Mouse (Mus musculus) A20 (cell line): ENCODE data around the gene Cblc.
A peak's percentile ranks its signal among the peaks of the same experiment; 100 is the strongest.

Experiments used
- DNase-seq: peaks from one replicate; pipeline ENCODE4 v3.0.0-alpha.2; 2011; ENCODE audit warnings: low read depth, low spot score

Cblc gene

GRCm38 (mm10) chr7:19796697-19797588, at the start of gene Cblc:
TSS of gene Cblc (minus strand) at chr7:19796809.
- DNase-seq = peak; percentile 92

GRCm38 (mm10) chr7:19844521-19845171, 48.0 kb upstream of the Cblc start:
- no peak for DNase-seq

- peak; percentile 78 for DNase-seq
Measured at GRCm38 (mm10) chr7:19843561-19843960, 47.0 kb upstream of the Cblc start.

GRCm38 (mm10) chr7:19842885-19843504, 46.4 kb upstream of the Cblc start:
- DNase-seq = no peak

- no peak for DNase-seq
Measured at GRCm38 (mm10) chr7:19841686-19842413, 45.2 kb upstream of the Cblc start.

- no peak for DNase-seq
Measured at GRCm38 (mm10) chr7:19840936-19841335, 44.3 kb upstream of the Cblc start.

GRCm38 (mm10) chr7:19840371-19840770, 43.8 kb upstream of the Cblc start:
- DNase-seq = no peak

GRCm38 (mm10) chr7:19836843-19837242, 40.2 kb upstream of the Cblc start:
- no peak for DNase-seq

GRCm38 (mm10) chr7:19834055-19834454, 37.4 kb upstream of the Cblc start:
- DNase-seq = peak; percentile 23

GRCm38 (mm10) chr7:19831837-19832236, 35.2 kb upstream of the Cblc start:
- DNase-seq = no peak

GRCm38 (mm10) chr7:19830682-19831156, 34.1 kb upstream of the Cblc start:
- DNase-seq = no peak

- no peak for DNase-seq
Measured at GRCm38 (mm10) chr7:19829694-19830093, 33.1 kb upstream of the Cblc start.

- no peak for DNase-seq
Measured at GRCm38 (mm10) chr7:19826756-19827155, 30.1 kb upstream of the Cblc start.

GRCm38 (mm10) chr7:19824182-19824973, 27.8 kb upstream of the Cblc start:
- DNase-seq = peak; percentile 88

- peak; percentile 62 for DNase-seq
Measured at GRCm38 (mm10) chr7:19823256-19824181, 26.9 kb upstream of the Cblc start.

GRCm38 (mm10) chr7:19822604-19823058, 26.0 kb upstream of the Cblc start, which contains the start of gene Bcl3:
TSS of gene Bcl3 (minus strand) at chr7:19822770.
- peak; percentile 75 for DNase-seq

GRCm38 (mm10) chr7:19822193-19822592, 25.6 kb upstream of the Cblc start:
- no peak for DNase-seq

- no peak for DNase-seq
Measured at GRCm38 (mm10) chr7:19821633-19822032, 25.0 kb upstream of the Cblc start.

GRCm38 (mm10) chr7:19820347-19821048, 23.9 kb upstream of the Cblc start:
- no peak for DNase-seq
